Mouse (Mus musculus): ENCODE measurements around the gene Fxyd1. TPM values are rescaled to one million over a fixed set of nuclear protein-coding genes. Genes with fewer than 3 reads are reported as not detected.

Gene Fxyd1
- total and polyA plus RNA-seq, 2 experiments = 127 to 1,555 TPM

DNA sequence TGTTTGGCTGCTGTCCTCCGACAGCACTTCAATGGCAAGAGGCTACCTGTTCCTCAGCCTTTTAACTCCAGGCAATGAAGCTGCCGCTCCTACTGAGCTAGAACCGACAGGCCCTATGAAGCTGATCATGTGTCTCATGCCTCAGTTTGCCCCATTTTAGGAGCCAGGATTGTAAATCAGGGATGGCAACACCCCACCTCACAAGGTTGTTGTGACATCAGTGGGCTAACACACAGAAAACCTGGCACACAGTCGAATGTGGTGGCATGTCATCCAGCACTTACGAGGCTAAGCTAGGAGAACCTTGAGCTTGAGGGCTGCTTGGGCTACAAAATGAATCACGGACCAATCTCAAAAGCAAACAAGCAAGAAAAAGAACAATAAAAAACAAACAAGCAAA is 1.2 kb upstream of the Fxyd1 start:
- Histone ChIP-seq H3K27me3 (ENCODE audit: control insufficient read depth, insufficient read depth, low read length) (no peaks in the 10 kb centered on the region), H3K4me1 (ENCODE audit: control insufficient read depth, insufficient read depth, low read length) (peaks cover 30% of the 10 kb centered on the region), H3K27ac (replicated peaks; ENCODE audit: insufficient read depth, low read depth, low read length) (peak overlapping the region; percentile 98), H3K4me3 (ENCODE audit: insufficient read depth, low read depth, low read length) (no peak overlapping the region), H3K36me3 (ENCODE audit: control insufficient read depth, insufficient read depth, low read length) (no peaks in the 10 kb centered on the region; the same call in 1 of the 2 replicates), H3K9ac (ENCODE audit: low read depth, low read length) (peak overlapping the region; percentile 45), H3K79me2 (ENCODE audit: control insufficient read depth, insufficient read depth, low read length) (0 out of 2 replicates have a peak, but pooled peaks cover 2% of the 10 kb centered on the region)
- peak; percentile 76 for DNase-seq (ENCODE audit: extremely low read depth, low read depth, low spot score)
- 28% methylated on average over 6 of the region's 6 CpGs for WGBS
- TF ChIP-seq POLR2A (IDR thresholded peaks at IDR 0.05; ENCODE audit: extremely low read depth, insufficient read depth, low read length) (no peak), CTCF (IDR thresholded peaks at IDR 0.05; ENCODE audit: low read depth, low read length) (no peak)

DNA sequence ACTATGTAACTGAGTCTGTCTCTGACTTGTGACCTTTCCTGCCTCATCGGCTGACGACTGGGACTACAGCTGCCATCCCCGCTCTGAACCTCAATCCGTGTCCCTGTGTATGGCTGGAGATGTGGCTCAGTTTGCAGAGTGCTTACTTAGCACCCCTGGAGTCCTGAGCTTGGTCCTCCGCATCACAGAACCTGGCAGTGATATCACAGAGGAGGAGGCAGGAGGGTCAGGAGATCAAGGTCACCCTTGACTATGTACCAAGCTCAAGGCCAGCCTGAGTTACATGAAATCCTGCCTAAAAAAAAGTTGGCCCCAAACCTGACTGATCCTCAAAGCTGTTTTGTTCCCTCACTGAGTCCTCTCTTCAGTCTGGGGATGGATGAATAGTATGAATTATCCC is 731 bp upstream of the Fxyd1 start:
- peak overlapping the region; percentile 49 for H3K9ac ChIP-seq (ENCODE audit: low read depth, low read length)
- 0 out of 2 replicates have a peak, but pooled peaks cover 2% of the 10 kb centered on the region for H3K79me2 ChIP-seq (ENCODE audit: control insufficient read depth, insufficient read depth, low read length)
- H3K27ac ChIP-seq (replicated peaks; ENCODE audit: insufficient read depth, low read depth, low read length) = peak overlapping the region; percentile 98
- no peak overlapping the region for H3K4me3 ChIP-seq (ENCODE audit: insufficient read depth, low read depth, low read length)
- peak; percentile 96 for DNase-seq (ENCODE audit: extremely low read depth, low read depth, low spot score)
- 25% methylated on average over 5 of the region's 5 CpGs for WGBS
- H3K27me3 ChIP-seq (ENCODE audit: control insufficient read depth, insufficient read depth, low read length) = no peaks in the 10 kb centered on the region
- TF ChIP-seq CTCF (IDR thresholded peaks at IDR 0.05; ENCODE audit: low read depth, low read length) = no peak
- TF ChIP-seq POLR2A (IDR thresholded peaks at IDR 0.05; ENCODE audit: extremely low read depth, insufficient read depth, low read length) = no peak
- H3K4me1 ChIP-seq (ENCODE audit: control insufficient read depth, insufficient read depth, low read length) = peaks cover 32% of the 10 kb centered on the region
- H3K36me3 ChIP-seq (ENCODE audit: control insufficient read depth, insufficient read depth, low read length) = no peaks in the 10 kb centered on the region; the same call in 1 of the 2 replicates

DNA sequence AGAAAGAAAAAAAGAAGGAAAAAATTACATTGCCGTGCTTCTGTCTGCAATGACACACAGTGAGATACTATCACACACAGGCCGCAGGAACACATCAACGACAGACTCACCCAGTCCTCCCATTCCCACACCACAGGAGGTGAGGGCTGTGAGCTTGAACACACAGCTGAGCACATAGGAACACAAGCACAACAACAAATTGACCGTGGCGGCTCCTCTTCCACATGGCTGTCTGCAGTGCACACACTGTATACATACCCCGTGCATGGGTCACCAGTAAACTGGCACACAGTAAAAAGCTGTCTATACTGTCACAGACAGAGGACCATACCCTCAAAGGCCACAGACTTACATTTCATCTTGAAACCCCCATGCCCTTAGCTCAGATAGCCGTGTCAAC is 551 bp downstream of the Fxyd1 start:
- Histone ChIP-seq H3K4me1 (ENCODE audit: control insufficient read depth, insufficient read depth, low read length) (peaks cover 32% of the 10 kb centered on the region), H3K36me3 (ENCODE audit: control insufficient read depth, insufficient read depth, low read length) (peaks cover 3% of the 10 kb centered on the region; the same call in 1 of the 2 replicates), H3K9ac (ENCODE audit: low read depth, low read length) (peak overlapping the region; percentile 19), H3K4me3 (ENCODE audit: insufficient read depth, low read depth, low read length) (no peak overlapping the region; the same call in 1 of the 2 replicates), H3K79me2 (ENCODE audit: control insufficient read depth, insufficient read depth, low read length) (0 out of 2 replicates have a peak, but pooled peaks cover 2% of the 10 kb centered on the region), H3K27me3 (ENCODE audit: control insufficient read depth, insufficient read depth, low read length) (no peaks in the 10 kb centered on the region), H3K27ac (replicated peaks; ENCODE audit: insufficient read depth, low read depth, low read length) (peak overlapping the region; percentile 98)
- 24% methylated on average over 7 of the region's 7 CpGs for WGBS
- no peak for DNase-seq (ENCODE audit: extremely low read depth, low read depth, low spot score)
- TF ChIP-seq POLR2A (IDR thresholded peaks at IDR 0.05; ENCODE audit: extremely low read depth, insufficient read depth, low read length) = no peak
- TF ChIP-seq CTCF (IDR thresholded peaks at IDR 0.05; ENCODE audit: low read depth, low read length) = no peak

DNA sequence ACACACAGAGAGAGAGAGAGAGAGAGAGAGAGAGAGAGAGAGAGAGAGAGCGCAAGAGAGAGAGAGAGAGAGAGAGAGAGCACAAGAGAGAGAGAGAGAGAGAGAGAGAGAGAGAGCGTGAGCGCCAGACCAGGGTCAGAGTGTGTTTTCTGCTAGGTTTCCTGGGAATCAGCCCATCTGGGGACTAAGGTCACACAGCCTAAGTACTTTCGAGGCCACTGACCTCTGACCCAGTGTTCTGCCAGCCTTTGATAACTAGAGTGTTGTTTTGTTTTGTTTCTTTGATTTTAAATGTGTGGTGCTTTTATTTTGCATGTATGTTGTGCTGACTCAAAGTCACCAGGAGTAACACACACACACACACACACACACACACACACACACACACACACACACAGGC is 1.1 kb downstream of the Fxyd1 start:
- Histone ChIP-seq H3K9ac (ENCODE audit: low read depth, low read length) (peak overlapping the region; percentile 45; the same call in 1 of the 2 replicates), H3K27me3 (ENCODE audit: control insufficient read depth, insufficient read depth, low read length) (no peaks in the 10 kb centered on the region), H3K4me3 (ENCODE audit: insufficient read depth, low read depth, low read length) (no peak overlapping the region), H3K79me2 (ENCODE audit: control insufficient read depth, insufficient read depth, low read length) (0 out of 2 replicates have a peak, but pooled peaks cover 2% of the 10 kb centered on the region), H3K36me3 (ENCODE audit: control insufficient read depth, insufficient read depth, low read length) (peaks cover 3% of the 10 kb centered on the region), H3K27ac (replicated peaks; ENCODE audit: insufficient read depth, low read depth, low read length) (peak overlapping the region; percentile 98), H3K4me1 (ENCODE audit: control insufficient read depth, insufficient read depth, low read length) (peaks cover 32% of the 10 kb centered on the region)
- TF ChIP-seq CTCF (IDR thresholded peaks at IDR 0.05; ENCODE audit: low read depth, low read length) (no peak), POLR2A (IDR thresholded peaks at IDR 0.05; ENCODE audit: extremely low read depth, insufficient read depth, low read length) (no peak)
- peak; percentile 99 for DNase-seq (ENCODE audit: extremely low read depth, low read depth, low spot score)
- WGBS = 20% methylated on average over 3 of the region's 4 CpGs

DNA sequence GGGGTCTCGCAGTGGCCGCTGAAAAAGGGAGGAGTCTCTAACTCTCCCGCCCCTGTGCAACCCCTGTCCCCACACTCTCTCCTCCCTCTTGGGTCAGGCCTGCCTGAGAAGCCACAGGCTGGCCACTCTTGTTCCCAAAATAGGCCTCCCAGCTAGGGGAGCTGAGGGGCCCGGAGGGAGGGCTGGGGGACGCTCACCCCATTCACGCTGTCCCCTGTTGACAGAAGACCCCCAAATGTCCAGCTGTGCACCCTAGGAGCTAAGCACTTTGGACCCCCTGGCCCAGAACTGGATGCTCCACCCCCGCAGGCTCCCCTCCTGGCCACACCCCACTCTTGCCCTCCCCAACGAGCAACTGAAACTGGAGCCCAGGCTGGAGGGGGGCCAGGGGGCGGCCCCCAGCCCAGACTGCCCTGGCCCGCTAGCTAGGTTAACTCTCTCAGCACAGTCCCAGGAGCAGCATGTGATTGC is 1.6 kb downstream of the Fxyd1 start:
- Histone ChIP-seq H3K36me3 (ENCODE audit: control insufficient read depth, insufficient read depth, low read length) (peaks cover 3% of the 10 kb centered on the region), H3K27me3 (ENCODE audit: control insufficient read depth, insufficient read depth, low read length) (no peaks in the 10 kb centered on the region), H3K4me3 (ENCODE audit: insufficient read depth, low read depth, low read length) (peak overlapping the region; percentile 83), H3K4me1 (ENCODE audit: control insufficient read depth, insufficient read depth, low read length) (peaks cover 32% of the 10 kb centered on the region), H3K79me2 (ENCODE audit: control insufficient read depth, insufficient read depth, low read length) (0 out of 2 replicates have a peak, but pooled peaks cover 2% of the 10 kb centered on the region), H3K9ac (ENCODE audit: low read depth, low read length) (peak overlapping the region; percentile 92), H3K27ac (replicated peaks; ENCODE audit: insufficient read depth, low read depth, low read length) (peak overlapping the region; percentile 98)
- DNase-seq (ENCODE audit: extremely low read depth, low read depth, low spot score) = peak; percentile 95
- TF ChIP-seq CTCF (IDR thresholded peaks at IDR 0.05; ENCODE audit: low read depth, low read length) (no peak), POLR2A (IDR thresholded peaks at IDR 0.05; ENCODE audit: extremely low read depth, insufficient read depth, low read length) (no peak)
- WGBS = 24% methylated on average over 10 of the region's 10 CpGs

DNA sequence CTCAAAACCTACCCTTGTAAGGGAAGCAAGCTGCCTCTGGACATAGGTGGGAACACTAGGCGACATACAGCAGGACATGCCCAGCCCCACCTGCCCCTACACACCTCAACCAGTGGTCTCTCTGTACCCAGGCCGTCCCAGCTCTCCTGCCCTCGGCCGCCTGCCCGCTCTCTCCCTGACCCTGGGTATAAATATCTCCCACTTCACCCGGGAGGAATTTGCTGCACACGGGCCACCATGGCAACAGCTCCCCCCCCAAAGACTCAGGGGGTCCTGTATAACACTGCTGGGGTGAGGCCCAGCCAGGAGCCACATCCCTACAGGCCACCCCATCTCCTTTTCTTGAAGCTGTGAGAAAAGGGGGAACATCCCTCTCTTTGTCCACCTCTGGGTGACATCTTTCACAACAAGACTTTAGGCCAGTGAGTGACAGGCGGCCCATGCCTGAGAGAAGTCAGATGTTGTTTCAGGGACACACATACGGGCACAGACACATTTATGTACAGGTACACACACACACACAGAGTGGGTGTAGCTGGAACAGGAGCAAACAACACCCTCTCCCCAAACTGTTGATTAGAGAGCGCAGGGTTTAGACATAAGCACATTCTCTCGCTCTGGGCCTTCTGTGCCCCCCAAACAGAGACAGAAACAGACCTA is 2.2 kb downstream of the Fxyd1 start:
- Histone ChIP-seq H3K36me3 (ENCODE audit: control insufficient read depth, insufficient read depth, low read length) (peaks cover 3% of the 10 kb centered on the region), H3K27me3 (ENCODE audit: control insufficient read depth, insufficient read depth, low read length) (no peaks in the 10 kb centered on the region), H3K4me3 (ENCODE audit: insufficient read depth, low read depth, low read length) (peak overlapping the region; percentile 83), H3K79me2 (ENCODE audit: control insufficient read depth, insufficient read depth, low read length) (0 out of 2 replicates have a peak, but pooled peaks cover 2% of the 10 kb centered on the region), H3K9ac (ENCODE audit: low read depth, low read length) (peak overlapping the region; percentile 92), H3K27ac (replicated peaks; ENCODE audit: insufficient read depth, low read depth, low read length) (peak overlapping the region; percentile 98), H3K4me1 (ENCODE audit: control insufficient read depth, insufficient read depth, low read length) (peaks cover 32% of the 10 kb centered on the region)
- TF ChIP-seq CTCF (IDR thresholded peaks at IDR 0.05; ENCODE audit: low read depth, low read length) (no peak), POLR2A (IDR thresholded peaks at IDR 0.05; ENCODE audit: extremely low read depth, insufficient read depth, low read length) (no peak)
- WGBS = 17% methylated on average over 11 of the region's 11 CpGs
- peak; percentile 69 for DNase-seq (ENCODE audit: extremely low read depth, low read depth, low spot score)
